Mouse (Mus musculus): ENCODE measurements at regions not wholly inside any gene's neighbourhood (a gene's known extent, or its start where the extent isn't known, plus 50 kb on each side); places are given as distances from the start of the nearest gene placed in this dataset.

- Histone ChIP-seq H3K4me2 (ENCODE audit: low read length) (no peak overlapping the region), H3K9ac (ENCODE audit: low read depth, low read length) (no peak overlapping the region), H3K27me3 (ENCODE audit: control insufficient read depth, insufficient read depth, low read depth, low read length) (no peaks in the 10 kb centered on the region), H3K27ac (ENCODE audit: low read length) (no peak overlapping the region), H3K9me3 (replicated peaks; ENCODE audit: control insufficient read depth, low read length, poor library complexity, severe bottlenecking) (no peaks in the 10 kb centered on the region), H3K36me3 (ENCODE audit: control insufficient read depth, insufficient read depth, low read length) (no peaks in the 10 kb centered on the region), H3K4me3 (ENCODE audit: low read depth, low read length) (no peak overlapping the region), H3K4me1 (ENCODE audit: control insufficient read depth, insufficient read depth, low read length) (no peaks in the 10 kb centered on the region)
- 78% methylated on average over 18 of the region's 18 CpGs for WGBS
- no peak for ATAC-seq
Observed at GRCm38 (mm10) chr11:64842775-64843530, 135.9 kb upstream of the Elac2 start.

GRCm38 (mm10) chr11:64846577-64847147, 132.2 kb upstream of the Elac2 start:
- H3K36me3 ChIP-seq (ENCODE audit: control insufficient read depth, insufficient read depth, low read length), result no peaks in the 10 kb centered on the region
- no peaks in the 10 kb centered on the region for H3K27me3 ChIP-seq (ENCODE audit: control insufficient read depth, insufficient read depth, low read depth, low read length)
- no peaks in the 10 kb centered on the region for H3K9me3 ChIP-seq (replicated peaks; ENCODE audit: control insufficient read depth, low read length, poor library complexity, severe bottlenecking)
- no peak overlapping the region for H3K27ac ChIP-seq (ENCODE audit: low read length)
- no peak overlapping the region for H3K4me2 ChIP-seq (ENCODE audit: low read length)
- no peak overlapping the region for H3K9ac ChIP-seq (ENCODE audit: low read depth, low read length)
- WGBS, result 83% methylated on average over 7 of the region's 7 CpGs
- no peak overlapping the region for H3K4me3 ChIP-seq (ENCODE audit: low read depth, low read length)
- no peaks in the 10 kb centered on the region for H3K4me1 ChIP-seq (ENCODE audit: control insufficient read depth, insufficient read depth, low read length)
- no peak for ATAC-seq

GRCm38 (mm10) chr11:64859636-64860035, 119.2 kb upstream of the Elac2 start:
- Histone ChIP-seq H3K36me3 (ENCODE audit: control insufficient read depth, insufficient read depth, low read length) (no peaks in the 10 kb centered on the region), H3K27me3 (ENCODE audit: control insufficient read depth, insufficient read depth, low read depth, low read length) (no peaks in the 10 kb centered on the region), H3K4me1 (ENCODE audit: control insufficient read depth, insufficient read depth, low read length) (no peaks in the 10 kb centered on the region), H3K4me2 (ENCODE audit: low read length) (no peak overlapping the region), H3K27ac (ENCODE audit: low read length) (no peak overlapping the region), H3K9me3 (replicated peaks; ENCODE audit: control insufficient read depth, low read length, poor library complexity, severe bottlenecking) (no peaks in the 10 kb centered on the region), H3K4me3 (ENCODE audit: low read depth, low read length) (no peak overlapping the region), H3K9ac (ENCODE audit: low read depth, low read length) (no peak overlapping the region)
- ATAC-seq, result no peak
- WGBS, result 79% methylated on average over 3 of the region's 3 CpGs

- no peak overlapping the region for H3K27ac ChIP-seq (ENCODE audit: low read length)
- WGBS, result 42% methylated on average over 8 of the region's 8 CpGs
- no peaks in the 10 kb centered on the region for H3K36me3 ChIP-seq (ENCODE audit: control insufficient read depth, insufficient read depth, low read length)
- H3K4me3 ChIP-seq (ENCODE audit: low read depth, low read length), result no peak overlapping the region
- no peaks in the 10 kb centered on the region for H3K27me3 ChIP-seq (ENCODE audit: control insufficient read depth, insufficient read depth, low read depth, low read length)
- H3K4me2 ChIP-seq (ENCODE audit: low read length), result no peak overlapping the region
- H3K9me3 ChIP-seq (replicated peaks; ENCODE audit: control insufficient read depth, low read length, poor library complexity, severe bottlenecking), result no peaks in the 10 kb centered on the region
- no peak overlapping the region for H3K9ac ChIP-seq (ENCODE audit: low read depth, low read length)
- H3K4me1 ChIP-seq (ENCODE audit: control insufficient read depth, insufficient read depth, low read length), result no peaks in the 10 kb centered on the region
- ATAC-seq, result no peak
Observed at GRCm38 (mm10) chr11:64880674-64881073, 98.2 kb upstream of the Elac2 start.

- Histone ChIP-seq H3K4me3 (ENCODE audit: low read depth, low read length) (no peak overlapping the region), H3K4me2 (ENCODE audit: low read length) (no peak overlapping the region), H3K9ac (ENCODE audit: low read depth, low read length) (no peak overlapping the region), H3K9me3 (replicated peaks; ENCODE audit: control insufficient read depth, low read length, poor library complexity, severe bottlenecking) (no peaks in the 10 kb centered on the region), H3K27ac (ENCODE audit: low read length) (no peak overlapping the region), H3K27me3 (ENCODE audit: control insufficient read depth, insufficient read depth, low read depth, low read length) (no peaks in the 10 kb centered on the region), H3K36me3 (ENCODE audit: control insufficient read depth, insufficient read depth, low read length) (no peaks in the 10 kb centered on the region), H3K4me1 (ENCODE audit: control insufficient read depth, insufficient read depth, low read length) (no peaks in the 10 kb centered on the region)
- 26% methylated on average over 2 of the region's 2 CpGs for WGBS
- ATAC-seq, result 0 out of 2 replicates have a peak, but pooled peaks have one; percentile 62
Observed at GRCm38 (mm10) chr11:64884518-64884917, 94.3 kb upstream of the Elac2 start.

- ATAC-seq, result no peak
- no peaks in the 10 kb centered on the region for H3K36me3 ChIP-seq (ENCODE audit: control insufficient read depth, insufficient read depth, low read length)
- H3K4me3 ChIP-seq (ENCODE audit: low read depth, low read length), result no peak overlapping the region
- H3K4me2 ChIP-seq (ENCODE audit: low read length), result no peak overlapping the region
- H3K9me3 ChIP-seq (replicated peaks; ENCODE audit: control insufficient read depth, low read length, poor library complexity, severe bottlenecking), result no peaks in the 10 kb centered on the region
- no peak overlapping the region for H3K9ac ChIP-seq (ENCODE audit: low read depth, low read length)
- H3K27ac ChIP-seq (ENCODE audit: low read length), result no peak overlapping the region
- no peaks in the 10 kb centered on the region for H3K4me1 ChIP-seq (ENCODE audit: control insufficient read depth, insufficient read depth, low read length)
- 77% methylated on average over 11 of the region's 11 CpGs for WGBS
- no peaks in the 10 kb centered on the region for H3K27me3 ChIP-seq (ENCODE audit: control insufficient read depth, insufficient read depth, low read depth, low read length)
Observed at GRCm38 (mm10) chr11:64889335-64890020, 89.4 kb upstream of the Elac2 start.

GRCm38 (mm10) chr11:64890776-64891175, 88.1 kb upstream of the Elac2 start:
- H3K4me3 ChIP-seq (ENCODE audit: low read depth, low read length), result no peak overlapping the region
- no peaks in the 10 kb centered on the region for H3K4me1 ChIP-seq (ENCODE audit: control insufficient read depth, insufficient read depth, low read length)
- WGBS, result 33% methylated on average over 3 of the region's 3 CpGs
- H3K9me3 ChIP-seq (replicated peaks; ENCODE audit: control insufficient read depth, low read length, poor library complexity, severe bottlenecking), result no peaks in the 10 kb centered on the region
- no peak overlapping the region for H3K4me2 ChIP-seq (ENCODE audit: low read length)
- no peaks in the 10 kb centered on the region for H3K27me3 ChIP-seq (ENCODE audit: control insufficient read depth, insufficient read depth, low read depth, low read length)
- no peaks in the 10 kb centered on the region for H3K36me3 ChIP-seq (ENCODE audit: control insufficient read depth, insufficient read depth, low read length)
- no peak overlapping the region for H3K9ac ChIP-seq (ENCODE audit: low read depth, low read length)
- ATAC-seq, result no peak
- H3K27ac ChIP-seq (ENCODE audit: low read length), result no peak overlapping the region

- Histone ChIP-seq H3K27me3 (ENCODE audit: control insufficient read depth, insufficient read depth, low read depth, low read length) (no peaks in the 10 kb centered on the region), H3K9me3 (replicated peaks; ENCODE audit: control insufficient read depth, low read length, poor library complexity, severe bottlenecking) (no peaks in the 10 kb centered on the region), H3K4me2 (ENCODE audit: low read length) (no peak overlapping the region), H3K9ac (ENCODE audit: low read depth, low read length) (no peak overlapping the region), H3K4me1 (ENCODE audit: control insufficient read depth, insufficient read depth, low read length) (no peaks in the 10 kb centered on the region), H3K27ac (ENCODE audit: low read length) (no peak overlapping the region), H3K4me3 (ENCODE audit: low read depth, low read length) (no peak overlapping the region), H3K36me3 (ENCODE audit: control insufficient read depth, insufficient read depth, low read length) (no peaks in the 10 kb centered on the region)
- ATAC-seq, result no peak
- 88% methylated on average over 14 of the region's 14 CpGs for WGBS
Observed at GRCm38 (mm10) chr11:64895804-64896466, 82.9 kb upstream of the Elac2 start.

All from midbrain, embryonic 16.5 days (tissue).